Mouse (Mus musculus): ENCODE measurements at regions not wholly inside any gene's neighbourhood (a gene's known extent, or its start where the extent isn't known, plus 50 kb on each side); places are given as distances from the start of the nearest gene placed in this dataset.

- DNase-seq, result no peak
- intact Hi-C loops (cut with DNase I), result no loop called here
These were observed 231.5 kb upstream of the Satb1 start for GRCm38 (mm10) chr17:52064618-52065017.

- intact Hi-C loops (cut with DNase I), result no loop called here
- no peak for DNase-seq
These were observed 230.0 kb upstream of the Satb1 start for GRCm38 (mm10) chr17:52063121-52063520.

GRCm38 (mm10) chr17:52062096-52062665, 229.1 kb upstream of the Satb1 start:
- DNase-seq, result no peak
- intact Hi-C loops (cut with DNase I), result no loop called here

- intact Hi-C loops (cut with DNase I), result no loop called here
- DNase-seq, result no peak
These were observed 203.4 kb upstream of the Satb1 start for GRCm38 (mm10) chr17:52036479-52036878.

- no peak for DNase-seq
- intact Hi-C loops (cut with DNase I), result no loop called here
These were observed 198.0 kb upstream of the Satb1 start for GRCm38 (mm10) chr17:52031079-52031478.

GRCm38 (mm10) chr17:51986920-51987319, 153.8 kb upstream of the Satb1 start:
- no peak for DNase-seq
- intact Hi-C loops (cut with DNase I), result no loop called here

DNA sequence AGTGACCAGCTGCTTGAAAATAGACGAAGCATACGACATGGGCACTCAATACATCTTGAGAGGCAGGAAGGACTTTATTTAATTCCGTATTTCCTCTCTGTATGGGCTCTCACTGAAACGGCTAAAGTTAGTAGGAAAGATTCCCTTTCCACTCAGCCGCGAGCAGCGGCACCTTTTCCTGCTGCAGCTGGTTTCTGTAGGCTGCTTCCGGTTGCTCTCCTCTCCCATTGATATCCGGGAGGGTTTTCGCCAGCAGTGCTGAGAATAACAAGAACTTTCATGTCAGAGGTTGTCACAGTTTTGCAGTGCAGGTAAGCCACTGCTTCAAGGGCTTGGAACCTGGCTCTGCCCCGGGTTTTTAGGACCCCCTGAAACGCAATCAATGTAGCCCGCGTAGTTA, 153.1 kb upstream of the Satb1 start:
- no peak for DNase-seq
- intact Hi-C loops (cut with DNase I), result no loop called here

- no peak for DNase-seq
- intact Hi-C loops (cut with DNase I), result no loop called here
These were observed 146.0 kb upstream of the Satb1 start for GRCm38 (mm10) chr17:51979126-51979525.

DNA sequence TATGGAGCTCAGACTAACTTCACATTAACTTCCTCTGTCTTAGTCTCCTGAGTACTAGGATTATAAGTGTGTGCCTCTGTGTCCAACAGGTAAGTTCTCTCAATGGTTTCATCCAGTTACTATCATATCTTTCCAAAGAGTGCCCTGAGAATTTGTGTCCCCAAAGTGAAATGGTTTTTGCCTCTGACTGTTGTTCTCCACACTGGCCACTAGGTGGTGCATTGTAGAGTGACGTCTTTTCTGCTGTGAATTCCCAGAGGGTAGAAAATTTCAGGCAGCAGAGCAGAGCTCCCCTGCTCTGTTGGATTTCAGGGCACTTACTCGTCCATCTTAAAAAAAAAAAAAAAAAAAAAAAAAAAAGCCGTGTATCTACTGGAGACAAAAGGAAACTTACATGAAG, 138.4 kb upstream of the Satb1 start:
- no peak for DNase-seq
- intact Hi-C loops (cut with DNase I), result no loop called here

GRCm38 (mm10) chr17:51966573-51967284, 133.6 kb upstream of the Satb1 start:
- no peak for DNase-seq
- intact Hi-C loops (cut with DNase I), result no loop called here

- intact Hi-C loops (cut with DNase I), result no loop called here
- no peak for DNase-seq
These were observed 129.5 kb upstream of the Satb1 start for GRCm38 (mm10) chr17:51962529-51963110.

DNA sequence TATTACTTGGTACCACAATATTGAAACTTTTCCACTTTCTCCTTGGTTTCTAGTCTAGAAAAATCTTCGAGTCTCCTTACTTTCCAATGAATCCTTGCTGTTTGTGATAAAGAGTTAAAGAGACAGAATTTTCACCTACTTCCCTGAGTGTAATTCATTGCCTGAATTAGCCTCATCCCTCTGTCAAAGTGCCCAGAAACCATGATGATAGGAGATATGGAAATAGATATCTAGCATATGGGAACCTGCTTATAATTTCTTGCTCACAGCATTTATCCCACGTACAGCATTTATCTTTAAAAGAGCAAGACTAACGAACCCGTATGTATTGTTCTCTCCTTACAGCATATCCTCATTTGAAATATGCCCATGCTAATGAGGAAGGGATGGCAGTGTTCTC, 128.2 kb upstream of the Satb1 start:
- DNase-seq, result no peak
- intact Hi-C loops (cut with DNase I), result no loop called here

DNA sequence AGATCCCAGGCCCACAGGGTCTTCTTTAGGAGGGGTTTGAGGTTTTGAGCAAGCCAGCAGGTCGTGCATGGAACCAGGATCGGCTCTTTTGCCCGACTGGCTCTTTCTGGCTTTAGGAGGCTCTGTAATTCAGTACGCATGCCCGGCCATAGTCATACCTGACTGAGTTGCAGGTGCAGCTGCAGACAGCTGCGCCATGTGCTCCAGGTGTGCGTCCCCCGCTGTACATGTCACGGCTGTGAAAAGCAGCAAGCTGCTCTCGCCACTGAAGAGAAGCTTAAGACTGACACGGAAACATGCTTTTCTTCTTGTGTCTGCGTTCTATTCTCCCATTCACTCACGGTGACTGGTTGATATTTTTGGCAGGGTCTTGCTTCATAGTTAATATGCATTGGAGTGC, 123.2 kb upstream of the Satb1 start:
- intact Hi-C loops (cut with DNase I), result no loop called here
- no peak for DNase-seq

- intact Hi-C loops (cut with DNase I), result no loop called here
- DNase-seq, result no peak
These were observed 104.6 kb upstream of the Satb1 start for GRCm38 (mm10) chr17:51937707-51938106.

GRCm38 (mm10) chr17:51936071-51936470, 103.0 kb upstream of the Satb1 start:
- DNase-seq, result no peak
- intact Hi-C loops (cut with DNase I), result no loop called here

DNA sequence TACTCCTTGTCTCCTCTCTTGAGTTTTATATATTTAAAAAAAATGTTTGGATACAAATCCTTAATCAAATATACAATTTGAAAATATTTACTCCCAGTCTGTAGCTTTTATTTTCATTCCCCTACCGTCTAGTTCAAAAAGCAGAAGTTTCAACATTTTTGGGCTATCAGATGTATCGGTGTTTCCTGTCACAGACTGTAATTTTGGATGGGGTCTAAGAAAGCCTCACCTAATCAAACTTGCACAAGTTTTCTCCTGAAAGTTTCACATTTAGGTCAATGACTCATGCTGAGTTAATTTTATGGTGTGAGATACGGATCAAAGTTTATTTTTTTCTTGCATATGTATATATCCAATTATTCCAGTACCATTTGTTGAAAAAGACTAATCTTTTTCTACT, 93.3 kb upstream of the Satb1 start:
- no peak for DNase-seq
- intact Hi-C loops (cut with DNase I), result no loop called here

GRCm38 (mm10) chr17:51907031-51907430, 73.9 kb upstream of the Satb1 start:
- intact Hi-C loops (cut with DNase I), result no loop called here

GRCm38 (mm10) chr17:51906418-51906817, 73.3 kb upstream of the Satb1 start:
- intact Hi-C loops (cut with DNase I), result no loop called here

More at GRCm38 (mm10) chr17:51907031-51907430, 73.9 kb upstream of the Satb1 start:
- no peak for DNase-seq

DNA sequence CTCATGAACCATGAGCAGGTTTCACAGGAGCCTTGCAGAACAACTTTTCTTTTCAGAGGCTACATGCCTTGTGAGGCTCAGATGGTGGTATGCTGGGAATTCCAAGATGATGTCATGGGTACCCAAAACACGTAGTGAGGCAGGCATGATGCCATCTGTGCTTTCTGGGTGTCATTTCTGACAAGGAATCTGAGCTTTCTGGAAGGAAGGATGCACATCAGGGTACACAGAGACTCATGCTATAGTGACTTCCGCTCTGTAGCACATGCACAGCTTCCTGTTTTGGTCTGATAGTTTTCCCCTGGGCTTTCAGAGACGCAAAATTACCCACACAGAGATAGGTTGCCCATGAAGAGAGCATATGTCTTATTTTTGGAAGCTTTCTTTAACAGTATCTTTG, 70.8 kb upstream of the Satb1 start:
- no peak for DNase-seq
- intact Hi-C loops (cut with DNase I), result no loop called here

More at GRCm38 (mm10) chr17:51906418-51906817, 73.3 kb upstream of the Satb1 start:
- DNase-seq, result no peak

DNA sequence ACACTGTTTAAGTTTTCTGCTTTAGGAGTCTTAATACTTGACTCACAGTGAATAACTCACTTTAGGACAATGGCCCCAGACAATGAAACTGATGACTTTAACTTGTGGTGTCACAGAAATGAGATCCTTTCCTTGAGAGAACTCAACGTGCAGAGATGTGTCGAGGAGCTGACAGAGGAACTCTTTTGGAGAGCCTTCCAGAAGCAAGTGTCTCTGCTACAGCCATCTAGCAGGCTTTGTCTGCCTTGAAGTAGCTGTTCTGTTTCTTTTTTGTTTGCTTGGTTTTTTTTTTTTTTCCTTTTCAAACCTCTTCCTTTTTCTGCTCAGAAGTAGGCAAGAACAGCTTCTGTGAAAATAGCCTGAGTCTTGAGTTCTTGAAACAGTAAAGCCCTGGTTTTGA, 66.3 kb upstream of the Satb1 start:
- intact Hi-C loops (cut with DNase I), result no loop called here
- DNase-seq, result no peak

DNA sequence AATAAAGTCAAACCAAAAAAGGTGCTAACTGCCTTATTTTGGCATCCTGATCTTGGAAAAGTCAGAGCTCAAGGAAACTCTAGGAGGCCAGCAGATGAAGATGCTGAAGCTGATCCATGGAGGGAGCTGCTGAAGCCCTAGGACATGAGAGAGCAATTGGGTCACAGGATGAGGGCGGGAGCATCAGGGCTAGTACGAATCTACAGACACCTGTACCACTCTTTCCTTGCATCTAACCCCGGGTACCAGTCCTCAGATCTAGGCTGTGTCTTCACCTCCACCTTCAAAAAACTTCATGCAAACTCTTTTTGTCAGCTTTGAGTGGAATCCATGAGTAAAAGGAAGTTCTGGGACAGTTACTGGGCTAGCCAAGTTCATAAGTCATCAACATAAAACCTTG, 63.1 kb upstream of the Satb1 start:
- intact Hi-C loops (cut with DNase I), result no loop called here
- no peak for DNase-seq

DNA sequence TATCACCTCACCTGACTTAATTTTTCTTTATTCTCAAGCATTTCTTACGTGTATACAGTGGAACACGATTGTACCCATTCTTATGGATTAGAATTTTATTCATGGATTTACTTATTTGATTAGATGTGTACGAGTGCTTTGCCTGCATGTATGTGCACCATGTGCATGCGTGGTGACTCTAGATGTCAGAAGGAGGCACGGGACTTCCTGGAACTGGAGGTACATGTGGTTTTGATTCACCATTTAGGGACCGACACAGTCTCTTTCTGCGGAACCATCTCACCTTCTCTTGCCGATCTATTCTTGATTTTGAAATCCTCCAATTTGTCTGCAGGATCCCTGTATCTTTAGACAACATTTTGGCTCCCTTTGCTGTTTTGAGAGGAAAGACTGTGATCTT, 61.2 kb upstream of the Satb1 start:
- intact Hi-C loops (cut with DNase I), result no loop called here
- no peak for DNase-seq

All from heart, postnatal 14 days (tissue).